Mouse (Mus musculus): ENCODE measurements at regions not wholly inside any gene's neighbourhood (a gene's known extent, or its start where the extent isn't known, plus 50 kb on each side); places are given as distances from the start of the nearest gene placed in this dataset.

DNA sequence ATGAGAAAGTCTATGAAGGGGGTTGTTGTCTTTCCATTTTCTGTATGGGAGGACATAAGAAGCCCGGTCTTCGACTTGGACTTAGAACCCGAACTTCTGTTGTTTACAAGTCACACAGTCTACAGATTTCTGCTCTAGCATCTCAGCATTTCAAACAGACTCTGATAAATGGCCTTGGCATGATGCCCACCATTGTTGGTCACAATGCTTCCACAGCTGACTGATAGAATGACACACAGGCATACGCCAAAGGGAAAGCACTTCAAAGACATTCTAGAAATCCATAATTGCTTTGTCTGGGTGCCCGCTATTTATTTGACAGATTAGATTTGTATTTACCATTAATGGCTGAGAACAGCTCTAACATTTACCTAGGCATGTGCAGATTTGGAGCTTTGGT is 326.2 kb upstream of the Tnp1 start:
- DNase-seq (ENCODE audit: low spot score) = no peak

DNA sequence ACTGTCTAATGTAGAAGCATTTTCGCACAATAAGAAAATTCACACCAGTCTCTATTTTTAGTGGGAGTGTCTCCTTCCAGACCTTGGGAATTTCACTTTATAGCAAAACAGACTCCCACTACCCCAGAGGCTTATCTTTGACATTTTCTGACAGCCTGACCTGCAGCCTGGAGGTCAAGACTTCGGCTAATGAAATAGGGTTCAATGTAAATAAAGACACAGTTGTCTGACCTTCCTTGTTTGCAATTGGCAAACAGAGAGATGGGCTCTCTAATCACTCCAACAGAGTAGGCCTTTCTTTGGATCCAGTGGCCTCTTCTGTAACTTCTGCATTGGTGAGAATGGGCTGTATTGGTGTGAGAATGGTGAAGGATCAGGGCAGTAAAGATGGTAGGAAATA is 321.7 kb upstream of the Tnp1 start:
- DNase-seq (ENCODE audit: low spot score) = no peak

DNA sequence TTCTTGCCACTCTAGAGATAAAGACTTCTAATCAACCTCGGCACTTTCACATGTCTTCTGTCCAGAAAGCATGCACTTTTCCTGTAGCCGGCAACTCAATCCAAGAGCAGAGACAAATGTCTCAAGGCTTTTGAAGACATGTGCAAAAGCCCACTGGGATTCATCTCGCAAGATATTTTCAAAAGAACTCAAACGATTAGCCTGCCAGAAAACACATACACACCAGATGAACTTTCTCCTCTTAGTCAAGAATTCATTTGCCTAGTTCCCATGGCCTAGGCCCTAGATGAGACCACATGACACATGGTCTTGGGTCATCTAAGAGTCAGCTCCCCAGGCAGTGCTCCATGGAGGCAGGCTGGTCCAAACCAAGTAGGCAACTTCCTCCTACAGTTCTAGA is 293.8 kb upstream of the Tnp1 start:
- DNase-seq (ENCODE audit: low spot score) = no peak

DNA sequence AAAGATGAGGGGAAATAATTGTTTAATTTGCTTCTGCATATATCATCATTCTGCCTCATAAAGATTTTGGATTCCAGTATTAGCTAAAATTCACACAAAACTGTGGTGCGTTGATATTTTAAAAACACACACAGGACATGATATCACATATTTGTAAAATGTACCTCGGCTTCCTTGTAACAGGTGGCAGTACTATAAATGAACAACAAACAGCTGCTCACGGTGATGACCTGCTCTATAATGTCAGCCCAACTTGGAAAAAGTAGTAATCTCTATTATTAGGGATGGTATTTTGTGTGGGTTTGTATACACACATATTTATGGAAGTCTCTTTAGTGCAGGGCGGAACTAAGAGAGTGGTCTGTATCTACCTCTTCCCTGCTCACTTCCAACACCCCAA is 292.7 kb upstream of the Tnp1 start:
- no peak for DNase-seq (ENCODE audit: low spot score)

DNA sequence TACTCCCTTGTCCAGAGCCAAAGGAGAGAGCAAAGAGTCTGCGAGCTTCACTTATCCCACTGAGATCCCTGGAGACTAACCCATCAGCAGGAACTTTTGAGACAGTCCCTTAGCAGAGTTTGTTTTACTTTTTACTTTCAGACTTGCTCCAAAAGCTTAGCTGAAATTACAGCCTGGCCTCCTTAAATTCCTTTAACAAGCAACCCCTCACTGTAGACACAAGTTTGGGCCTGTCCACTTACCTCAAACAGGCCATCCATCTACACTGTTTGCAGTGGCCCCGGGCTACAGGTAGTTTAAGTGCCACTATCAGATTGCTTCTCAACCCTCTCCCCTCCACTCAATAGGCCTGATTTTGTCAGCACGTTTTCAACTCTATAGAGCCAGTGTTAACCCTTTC is 291.5 kb upstream of the Tnp1 start:
- no peak for DNase-seq (ENCODE audit: low spot score)

DNA sequence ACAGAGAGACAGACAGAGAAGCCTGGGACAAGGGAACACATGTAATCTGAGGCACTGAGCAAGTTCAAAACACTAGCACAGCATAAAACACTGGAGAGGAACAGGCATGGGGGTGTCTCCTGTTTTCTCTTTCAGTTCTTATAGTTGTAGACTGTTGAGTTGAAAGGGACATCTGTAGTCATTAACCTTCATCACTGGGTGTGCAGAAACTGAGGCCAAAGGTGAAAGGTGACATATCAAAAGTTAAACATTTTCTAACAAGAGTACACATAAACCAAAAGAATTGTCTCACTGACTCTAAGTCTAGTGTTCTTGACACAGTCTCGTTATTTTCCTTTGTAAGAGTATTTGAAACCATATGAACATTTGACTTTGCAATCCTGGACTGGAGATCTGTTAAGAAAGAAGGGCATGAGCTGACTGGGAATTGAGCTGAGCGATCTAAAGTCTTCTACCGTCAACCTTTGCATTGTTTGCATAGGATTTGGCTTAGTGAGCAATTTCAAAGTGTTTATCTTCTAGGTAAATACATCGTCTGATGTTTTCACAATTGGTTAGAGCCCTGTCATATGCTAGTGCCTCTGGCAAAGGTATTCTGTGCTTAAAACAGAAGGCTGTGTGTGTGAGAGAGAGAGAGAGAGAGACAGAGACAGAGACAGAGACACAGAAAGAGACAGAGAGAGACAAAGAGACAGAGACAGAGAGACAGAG is 284.4 kb upstream of the Tnp1 start:
- no peak for DNase-seq (ENCODE audit: low spot score)

DNA sequence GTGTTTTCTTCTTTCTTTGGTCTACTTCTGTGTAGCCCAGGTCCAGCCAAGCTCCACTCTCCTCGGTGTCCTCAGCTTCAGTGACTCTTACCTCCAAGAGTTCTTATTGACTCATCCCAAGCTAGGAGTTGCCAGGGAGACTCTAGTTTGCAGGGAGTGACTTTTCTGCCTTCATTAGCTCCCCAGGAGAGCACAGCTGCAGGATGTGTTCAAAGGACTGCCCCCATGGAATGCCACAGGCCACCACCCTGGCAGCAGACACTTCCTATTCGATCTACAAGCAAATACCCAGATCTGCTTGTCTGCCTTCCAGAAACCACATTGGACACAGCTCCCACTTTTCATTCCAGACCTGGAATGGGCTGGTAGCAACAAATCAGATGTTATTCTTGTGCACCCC is 269.6 kb upstream of the Tnp1 start:
- DNase-seq (ENCODE audit: low spot score) = no peak

DNA sequence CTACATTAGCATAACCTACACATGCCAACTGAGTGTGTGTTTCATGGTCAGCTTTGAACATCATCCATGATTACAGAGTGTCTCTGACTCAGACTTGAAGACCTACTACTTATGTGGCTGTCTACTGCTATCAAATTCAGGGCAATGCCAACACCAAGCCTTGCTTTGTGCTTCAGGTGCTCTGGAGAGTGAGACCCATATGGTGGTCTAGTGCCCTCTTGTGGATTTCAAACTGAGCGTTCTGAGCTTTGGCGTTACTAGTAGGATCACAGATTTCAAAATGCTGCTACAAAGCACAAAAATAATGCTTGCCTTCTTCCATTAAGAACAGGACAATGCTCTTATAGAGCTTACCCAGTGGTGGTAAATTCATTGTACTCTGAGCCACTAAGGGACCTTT is 258.8 kb upstream of the Tnp1 start:
- no peak for DNase-seq (ENCODE audit: low spot score)

DNA sequence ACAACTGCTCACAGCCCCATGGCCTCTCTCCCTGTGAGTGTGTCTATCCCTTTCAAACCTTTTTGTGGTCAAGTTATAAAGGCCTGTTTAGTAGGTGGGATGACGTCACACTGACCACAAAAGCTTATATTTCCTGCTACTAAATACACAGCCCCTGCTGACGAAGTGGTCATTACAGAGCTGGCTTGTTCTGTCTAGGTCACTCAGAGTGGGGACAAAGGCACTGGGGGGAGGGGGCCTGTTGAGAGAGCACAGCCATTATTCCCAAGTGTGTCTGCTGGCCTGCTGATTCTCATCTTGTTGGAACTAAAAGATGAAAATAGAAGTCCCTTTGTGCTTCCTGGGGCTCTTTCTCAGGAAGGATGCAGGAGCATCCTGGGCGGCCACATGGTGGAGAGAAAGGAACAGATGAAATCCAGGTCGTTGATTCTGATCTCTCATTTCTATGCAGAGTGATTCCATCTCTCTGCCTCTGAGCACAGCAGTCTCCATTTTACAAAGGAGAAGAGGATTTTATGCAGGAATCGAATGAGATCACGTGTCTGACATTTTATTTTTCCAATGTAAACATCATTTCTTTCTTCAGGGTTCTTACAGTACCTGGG is 255.2 kb upstream of the Tnp1 start:
- DNase-seq (ENCODE audit: low spot score) = no peak

DNA sequence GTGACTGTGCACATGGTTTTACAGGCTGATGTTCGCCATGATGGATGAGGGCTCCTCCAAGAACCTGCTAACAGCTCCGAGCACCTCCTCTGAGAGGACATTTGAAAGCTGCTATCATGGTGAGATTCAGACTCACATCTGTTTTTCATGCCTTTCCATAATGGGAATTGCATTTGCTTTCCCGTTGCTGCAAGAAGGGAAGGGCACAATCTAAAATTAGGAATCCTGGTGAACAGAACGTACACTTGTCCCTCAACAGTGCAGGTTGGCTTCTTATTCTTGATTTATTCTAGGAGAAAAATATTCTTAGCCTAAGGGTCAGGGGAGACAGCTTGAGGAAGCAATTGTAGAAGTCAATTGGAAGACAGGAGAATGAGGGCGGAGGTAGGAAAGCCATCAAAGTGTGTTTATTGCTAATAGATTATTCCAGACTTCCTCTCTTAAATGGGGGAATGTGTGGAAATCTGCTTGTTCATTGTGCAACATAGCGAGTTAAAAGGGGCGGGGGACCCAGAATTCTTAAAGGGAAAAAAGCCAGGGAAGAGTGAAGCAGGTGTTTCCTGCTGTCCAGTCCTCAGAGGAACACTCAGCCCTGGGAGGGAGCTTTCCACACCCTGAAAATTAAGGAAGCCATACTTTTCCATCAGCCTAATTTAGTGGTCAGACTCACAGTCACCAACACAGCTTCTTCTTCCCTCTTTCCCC is 253.5 kb upstream of the Tnp1 start:
- DNase-seq (ENCODE audit: low spot score) = no peak

DNA sequence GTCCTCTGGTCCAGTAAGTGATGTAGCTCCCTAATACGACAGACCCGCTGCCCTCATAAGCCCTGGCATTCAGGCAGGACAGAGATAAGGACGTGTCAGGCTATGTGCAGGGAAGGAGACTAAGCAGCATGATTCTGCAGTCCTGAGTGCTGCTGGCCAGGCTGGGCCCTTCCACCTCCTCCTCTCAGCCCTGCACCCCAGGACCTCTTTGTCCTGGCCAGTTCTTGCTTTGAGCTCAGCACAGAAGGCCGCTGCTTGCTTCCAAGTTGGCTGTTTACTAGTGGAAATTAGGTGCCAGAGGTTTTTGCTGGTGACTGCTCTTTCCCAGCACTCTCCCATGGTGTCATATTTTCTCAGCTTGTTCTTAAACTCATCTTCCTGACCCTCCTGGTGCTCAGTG is 249.3 kb upstream of the Tnp1 start:
- DNase-seq (ENCODE audit: low spot score) = no peak

DNA sequence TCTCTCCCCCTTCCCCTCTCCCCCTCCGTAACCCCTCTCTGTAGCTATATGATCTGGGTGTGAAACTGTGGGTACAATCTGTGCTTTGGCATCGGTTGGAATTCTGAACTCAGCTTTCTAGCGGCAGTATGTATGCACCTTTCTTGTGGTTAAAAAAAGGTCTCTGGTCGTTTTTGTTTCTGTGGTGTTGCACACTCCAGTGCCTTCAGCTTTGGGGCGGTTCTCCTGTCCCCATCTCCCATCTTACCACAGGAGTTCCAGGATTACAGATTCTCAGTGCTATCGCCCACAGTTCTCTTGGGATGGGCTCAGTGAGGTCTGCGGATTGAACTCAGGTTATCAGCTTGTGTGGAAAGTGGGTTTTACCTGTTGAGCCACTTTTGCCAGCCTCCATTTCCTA is 248.5 kb upstream of the Tnp1 start:
- DNase-seq (ENCODE audit: low spot score) = no peak

DNA sequence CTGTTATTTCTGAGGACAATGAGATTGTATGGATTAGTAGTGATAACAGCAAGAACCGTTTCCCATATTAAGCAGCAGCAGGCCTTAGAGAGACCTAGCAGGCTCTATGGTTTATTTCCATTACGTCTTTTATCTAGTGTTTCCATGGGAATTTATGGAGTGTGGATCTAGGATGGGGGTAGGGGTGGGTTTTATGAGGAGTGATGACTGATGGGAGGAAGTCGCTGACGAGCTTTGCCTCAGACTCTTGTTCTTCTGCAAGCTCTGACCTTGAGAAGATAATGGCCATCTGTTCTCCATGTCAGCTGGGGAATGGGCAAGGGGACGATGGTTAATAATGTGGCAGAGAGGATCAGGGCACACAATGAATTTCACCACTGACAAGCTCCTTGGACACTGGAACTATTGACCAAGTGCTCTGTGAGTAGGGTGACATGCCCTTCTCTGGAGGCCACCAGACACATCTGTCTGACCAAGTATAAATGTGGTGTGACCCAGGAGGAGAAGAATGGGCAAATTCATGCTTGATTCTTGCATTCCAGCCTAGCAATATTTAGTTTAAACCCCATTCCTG is 243.9 kb upstream of the Tnp1 start:
- no peak for DNase-seq (ENCODE audit: low spot score)

DNA sequence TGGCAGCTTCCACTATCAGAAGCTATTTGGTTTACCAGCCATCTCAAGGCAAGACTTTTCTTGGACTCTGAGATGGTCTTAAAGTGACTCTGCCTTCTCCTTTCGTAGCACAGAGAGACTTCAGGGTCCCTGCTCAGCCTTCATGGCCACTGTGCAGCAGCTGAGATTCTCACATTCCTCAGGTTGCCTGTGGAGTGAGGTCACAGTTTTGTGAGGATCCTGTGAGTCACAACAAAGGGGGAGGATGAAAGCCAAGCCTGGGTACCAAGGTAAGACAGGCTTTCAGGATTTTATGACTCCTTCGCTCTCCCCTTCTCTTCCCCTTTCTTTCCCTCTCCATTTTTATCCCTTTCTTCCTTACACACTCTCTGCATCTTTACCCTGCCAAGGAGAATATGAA is 241.6 kb upstream of the Tnp1 start:
- DNase-seq (ENCODE audit: low spot score) = no peak

DNA sequence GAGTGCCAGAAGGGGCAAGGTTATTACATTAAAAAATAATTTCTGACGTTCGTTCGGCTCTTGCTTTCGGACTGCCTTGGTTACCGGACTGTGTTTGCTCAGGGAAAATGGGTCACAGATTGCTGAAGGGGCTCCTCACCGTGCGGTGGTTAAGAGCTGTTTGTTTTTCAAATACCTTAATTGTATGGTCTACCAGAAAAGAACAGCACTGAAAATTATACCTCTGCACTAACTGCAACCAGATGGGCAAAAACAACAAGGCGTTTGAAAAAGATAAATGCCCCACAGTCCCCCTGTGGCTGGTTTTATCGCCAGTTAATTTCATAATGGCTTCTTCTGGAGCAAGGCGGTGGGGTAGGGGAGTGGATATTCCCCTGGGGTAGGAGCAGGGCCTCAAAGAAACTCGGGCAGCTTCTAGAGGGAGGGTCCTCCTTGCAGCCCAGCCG is 236.2 kb upstream of the Tnp1 start:
- no peak for DNase-seq (ENCODE audit: low spot score)

DNA sequence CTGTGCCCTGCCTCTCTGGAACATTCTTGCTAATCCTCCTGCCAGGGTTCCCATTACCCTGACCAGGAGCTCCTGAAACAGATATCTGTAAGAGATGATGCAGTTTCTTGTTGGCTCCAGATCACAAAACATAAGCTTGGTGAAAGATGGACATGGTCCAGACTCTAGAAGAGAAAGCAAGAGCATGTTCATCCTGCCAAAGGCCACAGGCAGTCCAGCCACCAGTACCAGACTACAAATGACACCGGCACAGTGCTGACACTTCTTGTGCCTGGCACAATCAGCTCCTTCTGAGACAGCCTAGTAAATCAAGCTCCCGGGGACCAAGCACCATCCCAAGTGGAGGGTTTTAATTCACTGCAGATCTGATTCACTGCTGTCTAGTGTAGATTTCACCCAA is 228.3 kb upstream of the Tnp1 start:
- no peak for DNase-seq (ENCODE audit: low spot score)

DNA sequence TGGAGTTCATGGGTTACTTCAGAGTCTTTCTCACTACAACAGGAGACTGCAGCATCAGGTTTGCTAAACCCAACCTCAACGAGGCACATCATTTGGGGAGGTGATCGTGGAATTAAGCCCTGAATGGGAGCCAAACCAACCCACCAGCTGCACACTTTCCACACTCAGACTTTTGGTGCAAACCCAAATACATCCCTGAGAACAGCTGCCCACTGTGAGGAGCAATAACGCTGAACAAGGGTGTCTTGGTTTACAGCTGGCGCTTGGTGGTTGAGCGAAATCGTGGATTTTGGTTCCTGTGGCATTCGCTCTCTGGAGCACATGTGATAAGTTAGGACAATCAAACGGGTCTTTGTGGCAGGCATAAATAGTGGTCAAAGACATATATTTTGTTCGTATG is 226.6 kb upstream of the Tnp1 start:
- no peak for DNase-seq (ENCODE audit: low spot score)

DNA sequence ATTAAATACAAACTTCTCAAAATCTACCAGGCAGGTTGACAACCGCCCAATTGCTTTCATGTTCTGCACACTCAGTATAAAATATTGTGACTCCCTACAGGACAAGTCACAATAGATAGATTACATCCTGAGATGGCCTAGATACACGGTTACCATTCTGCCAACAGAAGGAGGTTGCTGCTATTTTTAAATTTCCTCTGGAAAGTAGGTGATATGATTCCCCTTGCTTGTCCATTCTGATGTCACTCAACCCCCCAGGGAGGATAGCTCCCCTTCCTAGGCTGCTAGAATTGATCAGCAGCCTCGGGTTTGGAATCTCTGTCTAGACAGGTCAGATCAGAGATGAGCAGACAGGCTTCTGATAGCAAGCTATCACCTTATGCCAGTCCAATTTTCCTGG is 221.2 kb upstream of the Tnp1 start:
- no peak for DNase-seq (ENCODE audit: low spot score)

DNA sequence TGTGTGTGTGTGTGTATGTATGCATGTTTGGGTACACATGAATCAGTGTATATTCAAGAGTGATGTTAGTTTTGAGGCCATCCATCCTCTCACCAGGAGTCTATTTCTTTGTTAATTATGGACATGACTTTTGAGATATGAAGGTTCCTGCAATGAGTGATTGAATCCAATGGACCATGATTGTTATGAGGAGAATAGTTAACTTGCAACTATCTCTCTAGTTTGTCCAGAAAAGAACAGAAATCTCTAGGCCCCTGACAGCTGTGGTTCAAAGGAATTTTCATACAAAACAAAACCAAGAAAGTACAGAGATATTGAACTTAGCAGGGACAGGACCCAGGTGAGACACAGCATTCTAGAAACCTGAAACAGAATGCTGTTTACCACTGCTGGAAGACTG is 217.9 kb upstream of the Tnp1 start:
- no peak for DNase-seq (ENCODE audit: low spot score)

DNA sequence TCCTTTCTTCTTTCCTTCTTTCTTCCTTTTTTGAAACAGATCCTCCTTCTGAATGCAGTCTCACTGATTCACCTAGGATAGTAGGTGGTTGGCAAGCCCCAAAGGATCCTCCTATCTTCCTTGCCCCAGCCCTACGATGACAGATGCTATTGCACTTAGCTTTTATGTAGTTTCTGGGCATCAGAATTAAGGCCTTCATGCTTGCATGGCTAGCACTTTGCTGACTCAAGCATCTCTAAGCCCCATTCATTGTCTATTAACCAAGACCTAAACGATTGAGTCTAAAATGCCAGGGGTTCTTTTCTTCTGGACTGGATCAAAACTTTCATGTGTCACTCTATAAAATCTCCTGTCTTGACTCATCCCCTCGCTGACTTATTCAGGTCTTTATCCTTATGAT is 217.3 kb upstream of the Tnp1 start:
- no peak for DNase-seq (ENCODE audit: low spot score)

DNA sequence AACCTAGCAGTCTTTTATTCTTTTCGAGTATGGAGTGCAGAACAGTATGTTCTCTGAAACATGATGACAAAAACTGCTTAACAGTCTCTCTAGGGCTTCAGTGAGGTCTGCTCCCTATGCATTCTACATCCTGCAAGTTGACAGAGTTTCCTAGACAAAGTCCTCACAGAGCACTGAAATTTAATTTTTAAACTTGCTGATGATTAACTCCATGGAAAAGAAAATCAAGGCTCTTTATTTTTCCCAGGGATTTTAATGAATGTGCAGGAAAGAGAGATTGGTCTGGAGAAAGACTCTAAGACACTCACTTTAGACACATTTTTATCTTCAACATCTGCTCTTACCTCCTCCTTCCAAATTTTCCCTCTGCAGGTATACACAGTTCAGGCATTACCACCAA is 214.9 kb upstream of the Tnp1 start:
- no peak for DNase-seq (ENCODE audit: low spot score)

DNA sequence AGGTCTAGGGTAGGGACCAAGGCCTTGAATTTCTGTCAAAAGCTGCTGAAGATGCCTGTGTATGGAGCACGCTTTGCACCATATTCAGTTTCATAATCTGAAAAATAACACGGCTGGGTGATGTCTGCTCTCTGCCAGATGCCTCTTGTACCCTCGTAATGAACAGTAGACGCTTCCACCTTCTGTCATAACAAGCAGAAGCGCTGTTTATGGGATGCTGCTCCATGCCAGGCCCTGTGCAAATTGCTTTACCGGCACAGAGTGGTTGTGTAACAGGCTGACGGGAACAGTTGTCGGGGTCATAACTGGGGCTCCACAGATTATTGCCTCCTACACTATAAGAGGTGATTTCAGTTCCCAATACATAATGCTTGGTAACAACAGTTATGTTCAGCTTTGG is 211.5 kb upstream of the Tnp1 start:
- no peak for DNase-seq (ENCODE audit: low spot score)

DNA sequence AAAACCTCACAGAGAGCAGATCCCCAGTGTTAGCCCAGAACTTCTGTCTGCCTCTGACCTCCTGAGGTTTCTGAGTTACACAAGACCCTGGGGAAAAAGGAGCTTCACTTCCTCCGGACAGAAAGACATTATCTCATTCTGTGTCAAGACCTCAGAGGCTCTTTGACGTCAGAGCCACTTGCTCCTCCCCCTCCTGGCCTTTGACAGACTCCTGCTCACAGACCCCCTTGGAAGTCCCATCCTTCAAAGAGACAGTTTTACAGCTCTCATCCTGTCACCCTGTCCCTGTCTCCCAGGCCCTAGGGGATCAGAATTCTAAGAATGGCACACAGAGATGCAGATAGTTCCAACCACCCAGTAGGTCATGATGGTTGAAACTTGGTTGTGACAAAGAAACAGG is 206.2 kb upstream of the Tnp1 start:
- no peak for DNase-seq (ENCODE audit: low spot score)

All from urinary bladder, adult 2 months (tissue).